Mouse (Mus musculus) MEL (cell line): ENCODE measurements around the gene Rbpjl. TPM values are rescaled to one million over a fixed set of nuclear protein-coding genes. Genes with fewer than 3 reads are reported as not detected.

ENCODE experiments used
- DNase-seq: peaks from one replicate; pipeline ENCODE4 v3.0.0; 2011; ENCODE audit warnings: low read depth, low spot score
- H3K27ac ChIP-seq: 2 replicates; pipeline ENCODE4 v1.5.1; 2012; ENCODE audit warnings: low read depth, mild to moderate bottlenecking, control low read depth, low read length, moderate library complexity; ENCODE audit not compliant: control insufficient read depth
- H3K27me3 ChIP-seq, 2 experiments: fragments of 150-350 bp in 1 of 2; sonication (generic) in 1 of 2; 2 replicates each; pipeline ENCODE4 v1.6.1; 2012; ENCODE audit warnings: low read length in 2 of 2, mild to moderate bottlenecking in 2 of 2, improper control_type of control experiment in 1 of 2, moderate library complexity in 1 of 2; ENCODE audit not compliant: insufficient read depth in 2 of 2, control insufficient read depth in 1 of 2
- H3K36me3 ChIP-seq, 2 experiments: 2 replicates each; pipeline ENCODE4 v1.6.1; 2012 to 2014; ENCODE audit warnings: low read length in 2 of 2, improper control_type of control experiment in 1 of 2, inconsistent platforms in 1 of 2, mild to moderate bottlenecking in 1 of 2; ENCODE audit not compliant: insufficient read depth in 2 of 2, control insufficient read depth in 1 of 2
- H3K4me1 ChIP-seq, 2 experiments: fragments of 150-350 bp in 1 of 2; sonication (generic) in 1 of 2; 2 replicates each; pipeline ENCODE4 v1.6.1; 2012; ENCODE audit warnings: low read length in 2 of 2, improper control_type of control experiment in 1 of 2, mild to moderate bottlenecking in 1 of 2; ENCODE audit not compliant: insufficient read depth in 2 of 2, control insufficient read depth in 1 of 2
- H3K4me3 ChIP-seq, 2 experiments: fragments of 150-350 bp in 1 of 2; sonication (generic) in 1 of 2; 2 replicates each; pipeline ENCODE4 v1.5.1; 2012; ENCODE audit warnings: low read depth in 2 of 2, low read length in 2 of 2, mild to moderate bottlenecking in 2 of 2, moderate library complexity in 2 of 2, control low read depth in 1 of 2, improper control_type of control experiment in 1 of 2; ENCODE audit not compliant: control insufficient read depth in 1 of 2, insufficient read depth in 1 of 2
- H3K79me2 ChIP-seq: 2 replicates; pipeline ENCODE4 v1.6.1; 2012; ENCODE audit warnings: mild to moderate bottlenecking, low read length, moderate library complexity; ENCODE audit not compliant: control insufficient read depth, poor library complexity, insufficient read depth
- H3K9ac ChIP-seq: 2 replicates; pipeline ENCODE4 v1.6.1; 2012; ENCODE audit warnings: low read depth, mild to moderate bottlenecking, control low read depth, low read length, moderate library complexity; ENCODE audit not compliant: control insufficient read depth, poor library complexity, severe bottlenecking
- H3K9me3 ChIP-seq: fragments of 150-350 bp; sonication (generic); replicated peaks from 2 replicates; pipeline ENCODE4 v1.6.1; 2012; ENCODE audit warnings: mild to moderate bottlenecking, low read length, improper control_type of control experiment, moderate library complexity; ENCODE audit not compliant: insufficient read depth
- BHLHE40 ChIP-seq: IDR thresholded peaks from 2 replicates; pipeline ENCODE4 v1.6.1; 2012; ENCODE audit warnings: low read depth, mild to moderate bottlenecking, inconsistent platforms, low read length, improper control_type of control experiment, borderline replicate concordance
- CHD1 ChIP-seq: IDR thresholded peaks from 2 replicates; pipeline ENCODE4 v1.6.1; 2012; ENCODE audit warnings: low read depth, mild to moderate bottlenecking, inconsistent platforms, low read length, improper control_type of control experiment
- CHD2 ChIP-seq: IDR thresholded peaks from 2 replicates; pipeline ENCODE4 v1.6.1; 2011; ENCODE audit warnings: low read length, improper control_type of control experiment
- CTCF ChIP-seq, 3 experiments: IDR thresholded peaks in 2 of 3; conservative IDR thresholded peaks in 1 of 3; 2 replicates each; pipeline ENCODE4 v1.5.1; 2011 to 2012; ENCODE audit warnings: low read length in 3 of 3, low read depth in 2 of 3, mild to moderate bottlenecking in 2 of 3, improper control_type of control experiment in 1 of 3, inconsistent platforms in 1 of 3, mixed read lengths in 1 of 3, moderate library complexity in 1 of 3; ENCODE audit not compliant: control insufficient read depth in 1 of 3, insufficient read depth in 1 of 3, poor library complexity in 1 of 3, severe bottlenecking in 1 of 3
- ELF1 ChIP-seq: IDR thresholded peaks from 2 replicates; pipeline ENCODE4 v1.6.1; 2014; ENCODE audit warnings: low read depth, mild to moderate bottlenecking, inconsistent platforms, low read length, improper control_type of control experiment, moderate library complexity
- KAT2A ChIP-seq: conservative IDR thresholded peaks from 2 replicates; pipeline ENCODE4 v1.6.1; 2012; ENCODE audit warnings: low read depth, low read length, improper control_type of control experiment, inconsistent platforms
- MEF2A ChIP-seq: IDR thresholded peaks from 2 replicates; pipeline ENCODE4 v1.6.1; 2014; ENCODE audit warnings: low read depth, mild to moderate bottlenecking, inconsistent platforms, low read length, improper control_type of control experiment; ENCODE audit not compliant: poor library complexity, insufficient replicate concordance, severe bottlenecking; ENCODE audit errors: extremely low read depth
- MXI1 ChIP-seq: IDR thresholded peaks from 2 replicates; pipeline ENCODE4 v1.6.1; 2011; ENCODE audit warnings: mild to moderate bottlenecking, low read depth, low read length, improper control_type of control experiment
- MYB ChIP-seq: IDR thresholded peaks from 2 replicates; pipeline ENCODE4 v1.6.1; 2011; ENCODE audit warnings: mild to moderate bottlenecking, low read depth, low read length, improper control_type of control experiment
- MYC ChIP-seq: IDR thresholded peaks from 2 replicates; pipeline ENCODE4 v1.6.1; 2011; ENCODE audit warnings: low read depth, mild to moderate bottlenecking, low read length, improper control_type of control experiment, moderate library complexity
- POLR2AphosphoS2 ChIP-seq: IDR thresholded peaks from 2 replicates; pipeline ENCODE4 v1.6.1; 2011; ENCODE audit warnings: low read length, improper control_type of control experiment
- POLR2AphosphoS5 ChIP-seq: IDR thresholded peaks from 2 replicates; pipeline ENCODE4 v1.6.1; 2012; ENCODE audit warnings: low read depth, borderline replicate concordance, mild to moderate bottlenecking, inconsistent platforms, low read length, moderate library complexity, mixed read lengths
- RAD21 ChIP-seq: IDR thresholded peaks from 2 replicates; pipeline ENCODE4 v1.6.1; 2011; ENCODE audit warnings: mild to moderate bottlenecking, low read depth, low read length, improper control_type of control experiment
- RCOR1 ChIP-seq: IDR thresholded peaks from 2 replicates; pipeline ENCODE4 v1.6.1; 2012; ENCODE audit warnings: low read depth, mild to moderate bottlenecking, inconsistent platforms, low read length, improper control_type of control experiment
- SIN3A ChIP-seq: IDR thresholded peaks from 2 replicates; pipeline ENCODE4 v1.6.1; 2012; ENCODE audit warnings: low read length, improper control_type of control experiment, inconsistent platforms
- SMC3 ChIP-seq: IDR thresholded peaks from 2 replicates; pipeline ENCODE4 v1.6.1; 2011; ENCODE audit warnings: low read depth, low read length, improper control_type of control experiment
- TCF12 ChIP-seq: IDR thresholded peaks from 2 replicates; pipeline ENCODE4 v1.6.1; 2014; ENCODE audit warnings: low read depth, mild to moderate bottlenecking, inconsistent platforms, low read length, improper control_type of control experiment, moderate library complexity
- UBTF ChIP-seq: IDR thresholded peaks from 2 replicates; pipeline ENCODE4 v1.6.1; 2012; ENCODE audit warnings: low read depth, mild to moderate bottlenecking, inconsistent platforms, low read length, improper control_type of control experiment, moderate library complexity, borderline replicate concordance; ENCODE audit not compliant: insufficient read depth
- USF2 ChIP-seq, 2 experiments: IDR thresholded peaks; 2 replicates each; pipeline ENCODE4 v1.6.1; 2011 to 2012; ENCODE audit warnings: improper control_type of control experiment in 2 of 2, low read length in 2 of 2, borderline replicate concordance in 1 of 2, inconsistent platforms in 1 of 2, low read depth in 1 of 2, mild to moderate bottlenecking in 1 of 2; ENCODE audit not compliant: insufficient read depth in 1 of 2
- ZC3H11A ChIP-seq: IDR thresholded peaks from 2 replicates; pipeline ENCODE4 v1.6.1; 2012; ENCODE audit warnings: low read depth, mild to moderate bottlenecking, inconsistent platforms, low read length, improper control_type of control experiment
- ZKSCAN1 ChIP-seq: IDR thresholded peaks from 2 replicates; pipeline ENCODE4 v1.6.1; 2012; ENCODE audit warnings: low read depth, mild to moderate bottlenecking, inconsistent platforms, low read length, improper control_type of control experiment, moderate library complexity
- ZNF384 ChIP-seq: IDR thresholded peaks from 2 replicates; pipeline ENCODE4 v1.6.1; 2012; ENCODE audit warnings: low read depth, mild to moderate bottlenecking, inconsistent platforms, low read length, improper control_type of control experiment
- polyA plus RNA-seq, 2 experiments: library from polyadenylated mRNA; stranded (reverse) in 1 of 2; unstranded in 1 of 2; fragments of >175 nt in 1 of 2; fragments of >200 nt in 1 of 2; gene quantifications; 2 replicates each; pipeline versions ENCODE4 v1.2.1 to v1.2.4; 2012; ENCODE audit warnings: low replicate concordance in 2 of 2, low read depth in 1 of 2; ENCODE audit not compliant: insufficient read length in 2 of 2, insufficient read depth in 1 of 2, missing spikeins in 1 of 2
- total RNA-seq: library from RNA; depleted of rRNA; stranded (reverse); fragments of 300-350 nt; gene quantifications from 2 replicates; pipeline ENCODE4 v1.2.3, GENCODE M21; 2012

Gene Rbpjl
- total and polyA plus RNA-seq, 3 experiments: 0.07 TPM; not detected in 2

GRCm38 (mm10) chr2:164389020-164389419 lies 13.9 kb upstream of the Rbpjl start, which contains the start of gene Slpi (continued):
- TF ChIP-seq KAT2A: no peak

- H3K4me3 ChIP-seq: no peak overlapping the region
- DNase-seq: peak; percentile 33
Observed at GRCm38 (mm10) chr2:164389499-164389898, 13.4 kb upstream of the Rbpjl start.

GRCm38 (mm10) chr2:164393126-164393525 lies 9.8 kb upstream of the Rbpjl start:
- Histone ChIP-seq H3K79me2 (no peaks in the 10 kb centered on the region), H3K27ac (no peak overlapping the region), H3K36me3 (no peaks in the 10 kb centered on the region), H3K9ac (no peak overlapping the region), H3K27me3 (no peaks in the 10 kb centered on the region; a peak in 1 of 4 replicates), H3K4me1 (no peaks in the 10 kb centered on the region), H3K4me3 (no peak overlapping the region), H3K9me3 (no peaks in the 10 kb centered on the region)
- TF ChIP-seq CTCF (IDR thresholded peaks at IDR 0.05 in 2 of 3, conservative IDR thresholded peaks at IDR 0.05 in 1 of 3; ENCODE audit: control insufficient read depth in 1 of 3, insufficient read depth in 1 of 3, low read depth in 2 of 3, low read length in 3 of 3, poor library complexity in 1 of 3, severe bottlenecking in 1 of 3) (no peak), ZC3H11A (no peak), UBTF (no peak), SMC3 (no peak), MXI1 (no peak), MYB (no peak), USF2 (IDR thresholded peaks at IDR 0.05; ENCODE audit: borderline replicate concordance in 1 of 2, insufficient read depth in 1 of 2, low read depth in 1 of 2, low read length in 2 of 2) (no peak), TCF12 (no peak), POLR2AphosphoS2 (no peak), CHD1 (no peak), MEF2A (no peak), SIN3A (no peak), MYC (no peak), POLR2AphosphoS5 (no peak), CHD2 (no peak), RAD21 (no peak), ZKSCAN1 (no peak), ELF1 (no peak), BHLHE40 (no peak), RCOR1 (no peak)
- DNase-seq: no peak

More at GRCm38 (mm10) chr2:164389499-164389898, 13.4 kb upstream of the Rbpjl start:
- H3K27ac ChIP-seq: no peak overlapping the region
- no peaks in the 10 kb centered on the region for H3K27me3 ChIP-seq
- no peaks in the 10 kb centered on the region for H3K4me1 ChIP-seq
- no peak overlapping the region for H3K9ac ChIP-seq
- TF ChIP-seq ZNF384: no peak
- TF ChIP-seq CTCF (IDR thresholded peaks at IDR 0.05 in 2 of 3, conservative IDR thresholded peaks at IDR 0.05 in 1 of 3; ENCODE audit: control insufficient read depth in 1 of 3, insufficient read depth in 1 of 3, low read depth in 2 of 3, low read length in 3 of 3, poor library complexity in 1 of 3, severe bottlenecking in 1 of 3): peak; percentile 41 to 74 (median 46)
- TF ChIP-seq, all 39 proteins: peak for 1
- Histone ChIP-seq H3K79me2 (no peaks in the 10 kb centered on the region), H3K9me3 (no peaks in the 10 kb centered on the region), H3K36me3 (no peaks in the 10 kb centered on the region)
